Mouse (Mus musculus) testis, adult 2 months (tissue): ENCODE results near the gene Fam78a.

Experiments used
- CTCF ChIP-seq: fragments of 200-500 bp; IDR thresholded peaks from 2 replicates; pipeline ENCODE4 v1.5.1; 2012; ENCODE audit warnings: low read depth, mild to moderate bottlenecking, inconsistent platforms, low read length, moderate library complexity; ENCODE audit not compliant: control insufficient read depth, insufficient read depth, insufficient replicate concordance
- POLR2A ChIP-seq: fragments of 200-500 bp; IDR thresholded peaks from 2 replicates; pipeline ENCODE4 v1.6.1; 2012; ENCODE audit warnings: low read depth, mild to moderate bottlenecking, inconsistent platforms, low read length, moderate library complexity; ENCODE audit not compliant: control insufficient read depth

DNA sequence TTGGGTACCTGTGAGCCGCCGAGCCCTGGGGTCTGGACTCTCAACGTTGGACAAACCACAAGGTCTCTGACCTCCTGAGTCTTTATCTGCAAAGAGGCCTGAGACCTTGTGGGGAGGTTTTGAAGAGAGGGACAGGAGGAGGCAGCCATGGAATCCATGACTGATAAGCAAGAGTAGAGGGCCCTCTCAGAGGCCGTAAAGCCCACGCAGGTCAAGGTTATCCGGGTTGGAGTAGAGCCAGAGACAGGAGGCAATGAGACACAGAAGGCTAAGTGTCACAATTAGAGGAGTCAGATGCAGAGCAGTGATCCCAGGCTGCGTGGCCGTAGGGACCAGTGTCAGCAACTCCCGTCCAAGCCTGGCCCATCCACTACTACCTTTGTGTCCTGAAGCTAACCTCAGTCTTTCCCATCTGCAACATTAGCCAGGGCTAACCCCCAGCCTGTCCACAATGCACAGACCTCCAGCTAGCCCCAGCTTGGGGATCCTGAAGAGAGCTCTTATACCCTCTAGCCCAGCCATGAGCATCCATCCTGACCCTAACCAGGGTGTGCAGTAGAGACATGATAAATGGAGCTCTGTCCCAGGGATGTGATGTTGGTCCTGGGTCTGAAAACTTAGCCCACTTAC lies 46.7 kb upstream of the Fam78a start:
- no peak for TF ChIP-seq CTCF
- peak; percentile 16; the same call in 1 of the 2 replicates for TF ChIP-seq POLR2A
